Mouse (Mus musculus) megakaryocyte, embryonic 14.5 days (primary cell): ENCODE measurements around the gene Zfp809.

Experiments
- FLI1 ChIP-seq: IDR thresholded peaks from 2 replicates; pipeline ENCODE4 v1.6.1; 2012; ENCODE audit warnings: low read length, inconsistent platforms, mixed read lengths
- GATA1 ChIP-seq: IDR thresholded peaks from 3 replicates; pipeline ENCODE4 v1.6.1; 2012; ENCODE audit warnings: mixed read lengths, low read length, inconsistent platforms, borderline replicate concordance

DNA sequence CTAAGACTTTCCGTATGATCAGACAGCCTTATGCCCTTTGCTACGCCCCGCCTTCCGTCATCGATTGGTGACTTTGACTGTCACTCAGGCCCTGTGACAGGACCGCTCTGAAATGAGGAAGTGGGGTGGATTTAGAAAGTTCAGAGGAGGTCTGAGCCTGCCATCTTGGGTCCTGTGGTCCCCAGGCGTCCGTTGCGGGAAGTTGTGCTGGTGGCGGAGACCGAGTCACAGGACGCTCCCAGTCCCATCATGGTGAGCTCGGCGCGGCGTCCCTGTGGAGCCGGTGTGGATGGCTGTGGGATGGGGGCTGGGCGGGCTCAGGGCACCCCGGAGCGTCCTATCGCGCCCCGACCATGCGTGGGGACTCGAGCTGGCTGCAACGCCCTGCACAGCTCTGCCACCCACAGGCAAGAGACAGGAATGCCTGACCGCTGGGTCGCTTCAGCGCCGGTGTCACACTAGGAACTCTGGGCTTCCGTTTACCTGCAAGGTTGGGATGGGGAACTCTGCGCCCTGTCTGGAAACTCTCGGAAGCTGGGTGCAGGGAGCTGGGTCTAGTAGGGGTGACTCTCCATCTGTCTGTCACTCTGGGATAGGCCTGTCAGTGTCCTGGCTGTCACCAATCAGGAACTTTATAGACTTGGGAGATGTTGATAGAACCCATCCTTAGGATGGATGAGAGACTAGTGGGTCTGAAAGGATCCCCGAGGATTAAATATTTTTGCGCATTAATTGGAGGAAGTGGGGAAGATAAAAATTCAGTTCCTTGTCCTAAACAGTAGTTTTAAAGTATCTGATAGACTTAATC is at the start of gene Zfp809:
- no peak for TF ChIP-seq GATA1
- TF ChIP-seq FLI1 = no peak
